Mouse (Mus musculus): ENCODE measurements around the gene Slfn8.

GRCm38 (mm10) chr11:83040325-83040724, 19.7 kb upstream of the Slfn8 start:
- TF ChIP-seq CEBPB (IDR thresholded peaks at IDR 0.05; ENCODE audit: low read depth) (no peak), CTCF (IDR thresholded peaks at IDR 0.05; ENCODE audit: control insufficient read depth, insufficient read depth, insufficient read length) (no peak), MAX (IDR thresholded peaks at IDR 0.05) (no peak), MYOD1 (IDR thresholded peaks at IDR 0.05; ENCODE audit: control insufficient read depth, insufficient read length, low read depth) (no peak)
